Mouse (Mus musculus): ENCODE data around the gene Muc5b. TPM values are rescaled to one million over a fixed set of nuclear protein-coding genes. Genes with fewer than 3 reads are reported as not detected.
A peak's percentile ranks its signal among the peaks of the same experiment; 100 is the strongest.

Muc5b gene
- total and polyA plus RNA-seq, 2 experiments from 2014 or later, result 0.02 to 0.05 TPM

GRCm38 (mm10) chr7:141902791-141903190 is 63.9 kb downstream of the Muc5b start:
- ATAC-seq (ENCODE audit: low FRiP score), result no peak
- peaks cover 22% of the 10 kb centered on the region for H3K4me1 ChIP-seq (ENCODE audit: insufficient read depth, low read length)
- no peak for TF ChIP-seq CTCF (IDR thresholded peaks at IDR 0.05)
- 67% methylated on average over 4 of the region's 4 CpGs for WGBS
- H3K9me3 ChIP-seq (ENCODE audit: low read length), result no peaks in the 10 kb centered on the region
- peak overlapping the region; percentile 55 for H3K4me2 ChIP-seq (ENCODE audit: low read depth, low read length, poor library complexity, severe bottlenecking)
- H3K4me3 ChIP-seq (ENCODE audit: low read depth, low read length), result peak overlapping the region; percentile 87
- no peak for DNase-seq (ENCODE audit: low spot score)
- H3K27me3 ChIP-seq (ENCODE audit: insufficient read depth, low read length), result no peaks in the 10 kb centered on the region
- peak overlapping the region; percentile 84 for H3K27ac ChIP-seq (ENCODE audit: low read depth, low read length)
- H3K9ac ChIP-seq (replicated peaks; ENCODE audit: low read length, poor library complexity, severe bottlenecking), result peak overlapping the region; percentile 59
- H3K36me3 ChIP-seq (ENCODE audit: insufficient read depth, low read length), result no peaks in the 10 kb centered on the region

GRCm38 (mm10) chr7:141908591-141908990 is 69.7 kb downstream of the Muc5b start:
- WGBS, result 71% methylated on average over 6 of the region's 6 CpGs
- H3K4me1 ChIP-seq (ENCODE audit: insufficient read depth, low read length), result 0 out of 2 replicates have a peak, but pooled peaks cover 2% of the 10 kb centered on the region
- no peak for TF ChIP-seq CTCF (IDR thresholded peaks at IDR 0.05)
- ATAC-seq (ENCODE audit: low FRiP score), result no peak
- 0 out of 2 replicates have a peak, but pooled peaks cover 6% of the 10 kb centered on the region for H3K27me3 ChIP-seq (ENCODE audit: insufficient read depth, low read length)
- peak; percentile 14 for DNase-seq (ENCODE audit: low spot score)
- H3K9me3 ChIP-seq (ENCODE audit: low read length), result no peaks in the 10 kb centered on the region
- H3K4me3 ChIP-seq (ENCODE audit: low read depth, low read length), result no peak overlapping the region
- no peak overlapping the region for H3K9ac ChIP-seq (replicated peaks; ENCODE audit: low read length, poor library complexity, severe bottlenecking)
- no peaks in the 10 kb centered on the region for H3K36me3 ChIP-seq (ENCODE audit: insufficient read depth, low read length)
- H3K27ac ChIP-seq (ENCODE audit: low read depth, low read length), result no peak overlapping the region
- H3K4me2 ChIP-seq (ENCODE audit: low read depth, low read length, poor library complexity, severe bottlenecking), result no peak overlapping the region

- H3K9ac ChIP-seq (replicated peaks; ENCODE audit: low read length, poor library complexity, severe bottlenecking), result no peak overlapping the region
- no peaks in the 10 kb centered on the region for H3K36me3 ChIP-seq (ENCODE audit: insufficient read depth, low read length)
- H3K4me3 ChIP-seq (ENCODE audit: low read depth, low read length), result no peak overlapping the region
- ATAC-seq (ENCODE audit: low FRiP score) (no peak), DNase-seq (ENCODE audit: low spot score) (no peak)
- H3K9me3 ChIP-seq (ENCODE audit: low read length), result no peaks in the 10 kb centered on the region
- H3K27ac ChIP-seq (ENCODE audit: low read depth, low read length), result no peak overlapping the region
- 0 out of 2 replicates have a peak, but pooled peaks cover 2% of the 10 kb centered on the region for H3K4me1 ChIP-seq (ENCODE audit: insufficient read depth, low read length)
- no peak overlapping the region for H3K4me2 ChIP-seq (ENCODE audit: low read depth, low read length, poor library complexity, severe bottlenecking)
- 75% methylated on average over 3 of the region's 3 CpGs for WGBS
- no peak for TF ChIP-seq CTCF (IDR thresholded peaks at IDR 0.05)
- 0 out of 2 replicates have a peak, but pooled peaks cover 6% of the 10 kb centered on the region for H3K27me3 ChIP-seq (ENCODE audit: insufficient read depth, low read length)
Measured at GRCm38 (mm10) chr7:141911305-141911704, 72.4 kb downstream of the Muc5b start.

- Histone ChIP-seq H3K9me3 (ENCODE audit: low read length) (no peaks in the 10 kb centered on the region), H3K4me2 (ENCODE audit: low read depth, low read length, poor library complexity, severe bottlenecking) (no peak within 1 kb of the TSS), H3K27me3 (ENCODE audit: insufficient read depth, low read length) (no peaks in the 10 kb centered on the region), H3K9ac (replicated peaks; ENCODE audit: low read length, poor library complexity, severe bottlenecking) (no peak within 1 kb of the TSS), H3K27ac (ENCODE audit: low read depth, low read length) (no peak within 1 kb of the TSS), H3K4me3 (ENCODE audit: low read depth, low read length) (no peak within 1 kb of the TSS), H3K4me1 (ENCODE audit: insufficient read depth, low read length) (0 out of 2 replicates have a peak, but pooled peaks cover under 1% of the 10 kb centered on the region), H3K36me3 (ENCODE audit: insufficient read depth, low read length) (no peaks in the 10 kb centered on the region)
- DNase-seq (ENCODE audit: low spot score) (no peak), ATAC-seq (ENCODE audit: low FRiP score) (no peak)
- TF ChIP-seq CTCF (IDR thresholded peaks at IDR 0.05), result no peak
- 88% methylated on average over 2 of the region's 2 CpGs for WGBS
Measured at GRCm38 (mm10) chr7:141918407-141918806, 79.5 kb downstream of the Muc5b start, which contains the start of gene Tollip. Gene Tollip (minus strand): TSS chr7:141918507.

Other genes with a start within 250 kb of the Muc5b start
- gene Muc6, start 183.8 kb upstream of the Muc5b start, total RNA-seq (2014; rRNA removed), result not detected in 2 replicates
- 0.12 and 0.16 TPM in 2 replicates for gene Muc6, start 183.8 kb upstream of the Muc5b start, polyA plus RNA-seq (2015; fragmentation: Nextera tagmentation; extraction: Ambion mirVana)
- gene Muc2, start 148.7 kb upstream of the Muc5b start, total RNA-seq (2014; rRNA removed), result 0.77 and 1.0 TPM in 2 replicates
- gene Muc2, start 148.7 kb upstream of the Muc5b start, polyA plus RNA-seq (2015; fragmentation: Nextera tagmentation; extraction: Ambion mirVana), result 0.49 and 0.58 TPM in 2 replicates
- gene Muc5ac, start 50.1 kb upstream of the Muc5b start, total RNA-seq (2014; rRNA removed), result not detected in 2 replicates
- gene Muc5ac, start 50.1 kb upstream of the Muc5b start, polyA plus RNA-seq (2015; fragmentation: Nextera tagmentation; extraction: Ambion mirVana), result not detected in 2 replicates
- gene Tollip, start 79.4 kb downstream of the Muc5b start, total RNA-seq (2014; rRNA removed), result 99.4 and 110 TPM in 2 replicates
- gene Tollip, start 79.4 kb downstream of the Muc5b start, polyA plus RNA-seq (2015; fragmentation: Nextera tagmentation; extraction: Ambion mirVana), result 78.0 and 81.3 TPM in 2 replicates
- gene Brsk2, start 110.7 kb downstream of the Muc5b start, total RNA-seq (2014; rRNA removed), result 137 and 159 TPM in 2 replicates
- gene Brsk2, start 110.7 kb downstream of the Muc5b start, polyA plus RNA-seq (2015; fragmentation: Nextera tagmentation; extraction: Ambion mirVana), result 18.9 and 20.1 TPM in 2 replicates
- 27.4 and 31.6 TPM in 2 replicates for gene Mob2, start 222.0 kb downstream of the Muc5b start, total RNA-seq (2014; rRNA removed)
- 38.0 and 41.3 TPM in 2 replicates for gene Mob2, start 222.0 kb downstream of the Muc5b start, polyA plus RNA-seq (2015; fragmentation: Nextera tagmentation; extraction: Ambion mirVana)

Data from midbrain, postnatal 0 days (tissue).